Mouse (Mus musculus): ENCODE measurements around the gene Thada. TPM values are rescaled to one million over a fixed set of nuclear protein-coding genes. Genes with fewer than 3 reads are reported as not detected.
"Not testable (repeated sequence)": the region's sequence is repeated elsewhere in the genome, so short reads cannot be mapped to it uniquely, and the experiment has no call there.

Thada gene
- polyA plus RNA-seq, 1 experiment from 2014 or later = 12.5 TPM

DNA sequence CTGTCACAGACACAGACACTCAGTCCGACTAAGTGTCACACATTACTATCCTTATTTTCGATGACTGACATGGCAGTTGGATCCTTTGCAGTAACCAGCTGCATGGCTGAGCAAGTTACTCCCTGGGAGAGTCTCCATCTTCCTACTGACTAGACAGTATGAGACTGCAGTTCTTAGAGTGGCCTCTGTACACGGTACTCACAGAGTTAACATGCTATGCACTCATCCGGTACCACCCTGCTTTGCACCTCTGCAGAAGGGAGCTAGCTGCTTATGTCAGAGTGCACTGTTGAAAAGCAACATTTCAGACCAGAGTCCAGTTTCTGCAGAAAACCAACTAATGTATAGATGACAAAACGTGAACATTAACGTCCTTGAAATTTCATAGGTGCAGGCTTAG, 222.2 kb downstream of the Thada start:
- H3K4me3 ChIP-seq = no peak overlapping the region
- peaks cover 5% of the 10 kb centered on the region; the same call in 1 of the 2 replicates for H3K4me1 ChIP-seq
- H3K27ac ChIP-seq = peak overlapping the region; percentile 11; the same call in 1 of the 2 replicates
- 92% methylated on average over 6 of the region's 6 CpGs for WGBS
- H3K9me3 ChIP-seq (replicated peaks) = no peaks in the 10 kb centered on the region
- H3K36me3 ChIP-seq = peaks cover 21% of the 10 kb centered on the region
- DNase-seq (ENCODE audit: low spot score) = no peak
- no peaks in the 10 kb centered on the region for H3K27me3 ChIP-seq (ENCODE audit: low read depth, poor library complexity, severe bottlenecking)

DNA sequence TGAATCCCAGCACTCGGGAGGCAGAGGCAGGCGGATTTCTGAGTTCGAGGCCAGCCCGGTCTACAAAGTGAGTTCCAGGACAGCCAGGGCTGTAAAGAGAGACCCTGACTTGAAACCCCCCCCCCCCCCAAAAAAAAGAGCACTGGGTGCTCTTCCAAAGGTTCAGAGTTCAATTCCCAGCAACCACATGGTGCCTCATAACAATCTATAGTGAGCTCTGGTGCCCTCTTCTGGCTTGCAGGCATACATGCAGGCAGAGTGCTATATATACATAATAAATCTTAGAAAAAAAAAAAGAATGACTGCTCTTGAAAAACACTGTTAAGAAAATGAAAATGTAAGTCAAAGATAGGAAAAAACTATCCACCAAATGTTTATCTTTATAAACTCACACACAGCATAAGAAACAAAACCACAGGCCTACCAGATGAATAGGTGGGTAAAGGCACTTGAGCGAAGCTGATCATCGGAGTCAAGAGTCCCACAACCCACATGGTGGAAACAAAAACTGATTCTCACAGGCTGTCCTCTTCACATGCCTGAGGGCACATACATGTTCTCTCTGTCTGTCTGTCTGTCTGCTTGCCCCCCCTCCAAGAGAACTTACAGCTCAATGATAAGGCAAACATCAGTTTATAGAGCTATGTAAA, 224.6 kb downstream of the Thada start:
- WGBS = 97% methylated on average over 6 of the region's 6 CpGs
- Histone ChIP-seq H3K4me3 (no peak overlapping the region), H3K27ac (no peak overlapping the region), H3K27me3 (ENCODE audit: low read depth, poor library complexity, severe bottlenecking) (no peaks in the 10 kb centered on the region), H3K4me1 (peaks cover 5% of the 10 kb centered on the region; the same call in 1 of the 2 replicates), H3K9me3 (replicated peaks) (no peaks in the 10 kb centered on the region), H3K36me3 (peaks cover 11% of the 10 kb centered on the region)
- no peak for DNase-seq (ENCODE audit: low spot score)

DNA sequence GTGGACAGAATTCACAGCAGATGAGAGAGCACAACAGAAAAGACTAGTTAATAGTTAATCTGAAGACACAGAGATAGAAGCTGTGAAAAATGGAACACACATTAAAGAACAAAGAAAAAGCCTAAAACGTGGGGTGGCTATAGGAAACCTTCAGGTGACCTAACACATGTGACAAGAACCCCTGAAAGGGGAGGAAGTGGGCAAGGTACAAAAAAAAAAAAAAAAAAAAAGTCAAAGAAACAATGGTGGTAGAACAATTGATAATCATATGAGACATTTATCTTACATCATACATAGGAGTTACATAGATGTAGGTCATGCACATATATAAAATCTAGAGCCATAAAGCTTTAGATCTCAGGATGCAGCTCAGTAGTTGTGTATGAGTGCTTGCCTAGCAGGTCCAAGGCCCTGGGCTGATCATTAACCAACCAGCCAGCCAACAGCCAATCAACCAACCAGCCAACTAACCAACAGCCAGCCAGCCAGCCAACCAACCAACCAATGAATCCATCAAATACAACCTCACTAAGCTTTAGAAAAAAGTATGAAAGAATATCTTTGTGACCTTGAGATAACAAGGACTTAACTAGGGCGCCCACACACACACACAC, 226.2 kb downstream of the Thada start:
- peaks cover 4% of the 10 kb centered on the region for H3K36me3 ChIP-seq
- no peaks in the 10 kb centered on the region for H3K27me3 ChIP-seq (ENCODE audit: low read depth, poor library complexity, severe bottlenecking)
- no peak for DNase-seq (ENCODE audit: low spot score)
- 83% methylated on average over 2 of the region's 2 CpGs for WGBS
- H3K4me3 ChIP-seq = no peak overlapping the region
- H3K9me3 ChIP-seq (replicated peaks) = no peaks in the 10 kb centered on the region
- H3K27ac ChIP-seq = no peak overlapping the region
- peaks cover 12% of the 10 kb centered on the region; the same call in 1 of the 2 replicates for H3K4me1 ChIP-seq

- H3K4me3 ChIP-seq = no peak overlapping the region
- WGBS = 81% methylated on average over 1 of the region's 1 CpGs
- H3K9me3 ChIP-seq (replicated peaks) = no peaks in the 10 kb centered on the region
- H3K36me3 ChIP-seq = 0 out of 2 replicates have a peak, but pooled peaks cover 4% of the 10 kb centered on the region
- 0 out of 2 replicates have a peak, but pooled peaks cover 7% of the 10 kb centered on the region for H3K4me1 ChIP-seq
- H3K27me3 ChIP-seq (ENCODE audit: low read depth, poor library complexity, severe bottlenecking) = no peaks in the 10 kb centered on the region
- no peak for DNase-seq (ENCODE audit: low spot score)
- no peak overlapping the region for H3K27ac ChIP-seq
Observed at GRCm38 (mm10) chr17:84238174-84238573, 227.8 kb downstream of the Thada start.

DNA sequence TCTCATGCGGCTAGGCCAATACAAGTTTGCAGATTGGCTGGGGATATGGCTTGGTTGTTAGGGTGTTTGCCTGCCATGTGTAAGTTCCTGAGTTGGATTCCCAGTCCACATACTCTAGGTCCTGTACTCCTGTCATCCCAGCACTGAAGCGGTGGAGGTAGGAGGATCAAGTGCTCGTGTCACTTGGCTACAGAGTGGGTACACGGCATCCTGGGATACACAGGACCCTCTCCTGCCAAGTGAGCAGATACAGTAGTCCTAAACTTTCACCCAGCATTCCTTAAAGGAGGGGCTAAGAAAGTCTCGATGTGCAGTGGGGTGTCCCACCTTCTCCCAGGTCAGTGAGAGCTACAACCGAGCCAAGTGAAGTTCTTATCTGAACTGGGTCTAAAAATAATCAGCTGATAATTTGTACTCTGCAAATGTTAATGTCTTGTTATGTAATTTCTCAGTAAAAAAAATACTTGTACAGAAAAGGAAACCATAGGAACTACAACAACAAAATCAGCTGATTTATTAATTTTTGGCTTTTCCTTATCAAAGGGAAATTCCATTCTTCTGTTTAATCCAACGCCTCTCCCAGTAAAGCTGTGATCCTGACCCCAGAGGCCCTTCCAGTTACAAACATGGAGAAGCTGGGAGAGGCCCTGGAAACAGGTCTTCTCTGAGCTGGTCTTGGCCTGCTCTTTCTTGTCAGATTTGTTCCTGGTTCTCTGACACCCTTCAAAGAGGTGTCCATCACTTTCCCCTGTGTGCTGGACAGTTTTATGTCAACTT, 229.0 kb downstream of the Thada start:
- Histone ChIP-seq H3K27ac (no peak overlapping the region), H3K36me3 (0 out of 2 replicates have a peak, but pooled peaks cover 6% of the 10 kb centered on the region), H3K27me3 (ENCODE audit: low read depth, poor library complexity, severe bottlenecking) (no peaks in the 10 kb centered on the region), H3K4me1 (0 out of 2 replicates have a peak, but pooled peaks cover 7% of the 10 kb centered on the region), H3K4me3 (no peak overlapping the region), H3K9me3 (replicated peaks) (no peaks in the 10 kb centered on the region)
- 93% methylated on average over 7 of the region's 7 CpGs for WGBS
- DNase-seq (ENCODE audit: low spot score) = no peak

DNA sequence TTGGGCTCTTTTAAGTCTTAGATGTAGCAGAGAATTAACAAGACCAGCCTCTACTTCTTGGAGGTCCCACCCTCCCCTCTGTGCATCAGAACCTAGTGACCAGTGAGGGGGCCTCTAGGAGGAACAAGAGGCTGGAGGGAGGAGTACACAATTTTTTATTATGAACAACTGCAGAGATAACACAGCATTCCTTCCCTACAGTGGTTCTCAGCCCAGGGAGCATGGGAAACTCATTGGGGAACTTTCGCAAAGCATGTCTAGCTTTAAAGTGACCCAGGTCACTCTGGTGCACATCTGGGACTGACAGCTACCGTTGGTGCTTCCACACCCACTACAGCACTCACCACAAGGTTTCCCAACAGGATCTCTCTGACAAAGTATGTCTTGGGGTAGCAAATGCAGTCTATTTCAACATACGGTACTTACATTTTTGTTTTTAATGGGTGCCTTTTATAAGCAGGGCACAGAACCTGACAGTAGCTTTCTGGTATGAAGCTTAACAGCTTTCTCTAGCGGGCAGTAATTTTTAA, 230.5 kb downstream of the Thada start:
- WGBS = 86% methylated on average over 4 of the region's 4 CpGs
- no peak for DNase-seq (ENCODE audit: low spot score)
- H3K36me3 ChIP-seq = peaks cover 6% of the 10 kb centered on the region; the same call in 1 of the 2 replicates
- H3K27me3 ChIP-seq (ENCODE audit: low read depth, poor library complexity, severe bottlenecking) = no peaks in the 10 kb centered on the region
- no peak overlapping the region for H3K27ac ChIP-seq
- H3K4me3 ChIP-seq = no peak overlapping the region
- no peaks in the 10 kb centered on the region for H3K9me3 ChIP-seq (replicated peaks)
- H3K4me1 ChIP-seq = 0 out of 2 replicates have a peak, but pooled peaks cover 7% of the 10 kb centered on the region

GRCm38 (mm10) chr17:84234785-84235184, 231.2 kb downstream of the Thada start:
- not testable (repeated sequence) for H3K4me1 ChIP-seq; H3K9me3 ChIP-seq (replicated peaks); H3K27me3 ChIP-seq (ENCODE audit: low read depth, poor library complexity, severe bottlenecking); DNase-seq (ENCODE audit: low spot score); H3K27ac ChIP-seq; H3K4me3 ChIP-seq
- peaks cover 11% of the 10 kb centered on the region; the same call in 1 of the 2 replicates for H3K36me3 ChIP-seq
- WGBS = no CpG with 5 or more reads among the region's 4 CpGs

DNA sequence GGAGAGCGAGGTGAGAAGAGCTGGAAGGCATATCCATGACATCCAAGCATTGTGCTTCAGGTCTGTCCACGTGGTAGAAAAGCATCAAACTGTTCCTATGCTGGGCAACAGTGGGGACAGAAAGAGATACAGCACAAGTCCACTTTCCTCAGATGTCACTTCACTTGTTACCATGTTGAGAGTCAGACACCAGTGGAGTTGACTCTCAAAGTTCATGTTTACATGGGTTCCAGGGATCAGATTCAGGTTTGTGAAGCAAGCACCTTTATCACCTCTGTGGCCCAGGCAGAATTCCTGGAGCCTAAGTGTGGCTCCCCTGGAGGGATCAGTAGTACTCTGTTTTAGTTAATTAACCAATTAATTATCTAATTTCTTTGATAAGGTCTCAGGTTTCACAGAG, 232.2 kb downstream of the Thada start:
- no peaks in the 10 kb centered on the region for H3K9me3 ChIP-seq (replicated peaks)
- H3K4me3 ChIP-seq = no peak overlapping the region
- H3K27me3 ChIP-seq (ENCODE audit: low read depth, poor library complexity, severe bottlenecking) = no peaks in the 10 kb centered on the region
- peaks cover 7% of the 10 kb centered on the region; the same call in 1 of the 2 replicates for H3K4me1 ChIP-seq
- WGBS = 93% methylated on average over 2 of the region's 2 CpGs
- no peak overlapping the region for H3K27ac ChIP-seq
- H3K36me3 ChIP-seq = peaks cover 21% of the 10 kb centered on the region
- DNase-seq (ENCODE audit: low spot score) = no peak

DNA sequence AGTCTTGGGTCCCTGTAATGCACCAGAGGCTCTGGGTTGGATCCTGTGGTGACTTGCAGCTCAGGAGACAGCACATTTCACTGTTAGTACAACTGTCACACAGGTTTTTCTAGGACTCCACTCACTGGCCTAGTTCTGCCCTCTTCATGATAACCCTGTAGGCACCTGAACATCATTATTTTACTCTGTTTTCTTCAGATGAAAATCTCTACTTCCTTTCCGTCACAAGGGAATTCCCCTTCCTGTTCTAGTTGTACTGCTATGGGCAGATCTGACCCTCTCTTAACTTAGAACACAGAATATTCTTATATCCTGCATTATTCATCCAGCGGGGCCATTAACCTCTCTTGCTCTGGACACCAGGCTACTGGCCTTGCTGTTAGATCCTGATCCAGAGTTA, 234.6 kb downstream of the Thada start:
- Histone ChIP-seq H3K4me3 (no peak overlapping the region), H3K36me3 (peaks cover 41% of the 10 kb centered on the region), H3K4me1 (peaks cover 19% of the 10 kb centered on the region), H3K9me3 (replicated peaks) (no peaks in the 10 kb centered on the region), H3K27me3 (ENCODE audit: low read depth, poor library complexity, severe bottlenecking) (no peaks in the 10 kb centered on the region), H3K27ac (no peak overlapping the region)
- no peak for DNase-seq (ENCODE audit: low spot score)
- 94% methylated on average over 2 of the region's 2 CpGs for WGBS

GRCm38 (mm10) chr17:84228223-84228622, 237.8 kb downstream of the Thada start:
- Histone ChIP-seq H3K36me3 (peaks cover 61% of the 10 kb centered on the region), H3K27ac (peak overlapping the region; percentile 53; the same call in 1 of the 2 replicates), H3K4me1 (peaks cover 36% of the 10 kb centered on the region), H3K9me3 (replicated peaks) (no peaks in the 10 kb centered on the region), H3K27me3 (ENCODE audit: low read depth, poor library complexity, severe bottlenecking) (no peaks in the 10 kb centered on the region), H3K4me3 (no peak overlapping the region)
- WGBS = 88% methylated on average over 2 of the region's 2 CpGs
- no peak for DNase-seq (ENCODE audit: low spot score)

GRCm38 (mm10) chr17:84226681-84227080, 239.3 kb downstream of the Thada start:
- H3K4me1 ChIP-seq = peaks cover 41% of the 10 kb centered on the region
- H3K27ac ChIP-seq = no peak overlapping the region
- peaks cover 72% of the 10 kb centered on the region for H3K36me3 ChIP-seq
- H3K9me3 ChIP-seq (replicated peaks) = no peaks in the 10 kb centered on the region
- 85% methylated on average over 6 of the region's 6 CpGs for WGBS
- DNase-seq (ENCODE audit: low spot score) = no peak
- H3K4me3 ChIP-seq = no peak overlapping the region
- no peaks in the 10 kb centered on the region for H3K27me3 ChIP-seq (ENCODE audit: low read depth, poor library complexity, severe bottlenecking)

DNA sequence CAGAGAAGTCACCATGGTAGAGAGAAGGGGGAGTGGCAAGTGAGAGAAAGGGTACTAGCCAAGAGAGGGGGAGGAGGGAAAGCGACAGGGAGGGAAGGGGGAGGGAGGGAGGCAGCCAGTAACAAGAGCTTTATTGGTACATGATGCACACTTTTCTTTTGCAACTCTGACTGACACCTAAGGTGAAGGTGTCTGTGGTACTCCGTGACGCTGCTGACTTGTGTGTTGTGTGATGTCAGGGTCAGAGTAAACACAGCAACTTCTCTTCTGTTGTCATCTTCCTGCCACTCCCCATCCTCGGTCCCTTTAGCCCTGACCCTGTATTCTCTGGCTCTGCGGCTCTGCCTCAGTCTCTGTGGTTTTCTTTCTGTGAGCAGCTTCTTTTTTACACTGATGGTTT, 239.8 kb downstream of the Thada start:
- Histone ChIP-seq H3K27ac (no peak overlapping the region), H3K4me3 (no peak overlapping the region), H3K9me3 (replicated peaks) (no peaks in the 10 kb centered on the region), H3K27me3 (ENCODE audit: low read depth, poor library complexity, severe bottlenecking) (no peaks in the 10 kb centered on the region), H3K4me1 (peaks cover 41% of the 10 kb centered on the region), H3K36me3 (peaks cover 77% of the 10 kb centered on the region)
- DNase-seq (ENCODE audit: low spot score) = no peak
- 63% methylated on average over 5 of the region's 5 CpGs for WGBS
